ENCODE assay signal across 27 mouse cellular contexts in the genomic region with DNA sequence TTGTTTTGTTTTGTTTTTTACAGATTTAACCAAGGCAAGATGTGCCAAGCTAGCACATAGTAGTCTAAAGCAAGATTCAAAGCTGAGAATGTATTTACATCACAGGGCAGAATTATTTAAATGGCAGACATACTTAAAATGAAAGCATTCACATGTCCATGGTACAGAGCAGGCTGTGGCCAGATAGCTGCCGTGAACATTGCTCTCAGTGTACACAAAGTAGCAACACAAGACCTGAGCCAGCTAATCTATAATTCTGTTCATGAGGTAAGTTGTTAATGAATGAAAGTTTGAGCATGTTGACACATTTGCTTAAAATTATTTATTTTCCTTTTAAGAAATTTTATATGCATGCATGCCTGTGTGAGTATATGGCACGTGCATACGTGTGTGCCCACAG.
"Had no signal": no experiment of that assay in that cellular context is flagged by ENCODE, and none has a peak within 500 bp of the region (broad histone marks: within the 10 kb centered on the region; RNA-seq: fewer than 3 reads in every experiment).

No protein-coding gene starts in this region.

- H3K9ac ChIP-seq: embryonic facial prominence, embryonic 12.5 days; embryonic facial prominence, embryonic 13.5 days; embryonic facial prominence, embryonic 15.5 days; forebrain, embryonic 12.5 days; forebrain, embryonic 13.5 days; forebrain, embryonic 15.5 days; forebrain, postnatal 0 days had no signal

- ATAC-seq: forebrain, embryonic 13.5 days; forebrain, embryonic 14.5 days; forebrain, embryonic 15.5 days; forebrain, embryonic 16.5 days; forebrain, postnatal 0 days had no signal

- H3K27ac ChIP-seq: embryonic facial prominence, embryonic 10.5 days; embryonic facial prominence, embryonic 12.5 days; embryonic facial prominence, embryonic 13.5 days; embryonic facial prominence, embryonic 15.5 days; forebrain, embryonic 10.5 days; forebrain, embryonic 12.5 days; forebrain, embryonic 13.5 days; forebrain, embryonic 15.5 days; gastrocnemius, adult 2 months had no signal

- H3K36me3 ChIP-seq: embryonic facial prominence, embryonic 10.5 days; embryonic facial prominence, embryonic 12.5 days; embryonic facial prominence, embryonic 13.5 days; embryonic facial prominence, embryonic 15.5 days; forebrain, embryonic 10.5 days; forebrain, embryonic 12.5 days; forebrain, embryonic 15.5 days had no signal

- H3K4me1 ChIP-seq: embryonic facial prominence, embryonic 10.5 days; embryonic facial prominence, embryonic 12.5 days; embryonic facial prominence, embryonic 13.5 days; embryonic facial prominence, embryonic 15.5 days; forebrain, embryonic 15.5 days had no signal

- DNase-seq: cerebellum, adult 2 months; cerebellum, adult 8-10 months; cerebellum, adult 9-10 months; cerebellum, adult 9-11 months; cerebellum, postnatal 10 days; cerebellum, postnatal 14 days; cerebellum, postnatal 25 days; cerebellum, postnatal 36 days; embryo, embryonic 11 days; forebrain, postnatal 0 days; gastrocnemius, adult 2 months; gastrocnemius, postnatal 10 days; gastrocnemius, postnatal 14 days; gastrocnemius, postnatal 25 days; gastrocnemius, postnatal 36 days; heart, adult 18-20 months had no signal

- H3K4me3 ChIP-seq: embryonic facial prominence, embryonic 10.5 days; embryonic facial prominence, embryonic 12.5 days; embryonic facial prominence, embryonic 13.5 days; embryonic facial prominence, embryonic 15.5 days; erythroblast, embryonic 14.5 days; forebrain, embryonic 10.5 days; forebrain, embryonic 12.5 days; forebrain, embryonic 13.5 days; forebrain, embryonic 15.5 days; gastrocnemius, adult 2 months had no signal

- H3K27me3 ChIP-seq: embryonic facial prominence, embryonic 12.5 days; embryonic facial prominence, embryonic 13.5 days; embryonic facial prominence, embryonic 15.5 days; forebrain, embryonic 12.5 days; forebrain, embryonic 13.5 days; forebrain, embryonic 15.5 days had no signal

- H3K9me3 ChIP-seq: embryonic facial prominence, embryonic 10.5 days; embryonic facial prominence, embryonic 12.5 days; embryonic facial prominence, embryonic 13.5 days; embryonic facial prominence, embryonic 15.5 days; forebrain, embryonic 10.5 days; forebrain, embryonic 12.5 days; forebrain, embryonic 13.5 days; forebrain, embryonic 15.5 days had no signal

- H3K4me2 ChIP-seq: embryonic facial prominence, embryonic 12.5 days; embryonic facial prominence, embryonic 13.5 days; embryonic facial prominence, embryonic 15.5 days; forebrain, embryonic 12.5 days; forebrain, embryonic 13.5 days; forebrain, embryonic 15.5 days had no signal
